Mouse (Mus musculus): ENCODE data around the gene Eps8. TPM values are rescaled to one million over a fixed set of nuclear protein-coding genes. Genes with fewer than 3 reads are reported as not detected.

Gene Eps8
- 27.2 and 28.8 TPM in 2 replicates for total RNA-seq (2014; rRNA removed)
- 29.9 and 34.3 TPM in 2 replicates for polyA plus RNA-seq (2015; fragmentation: Nextera tagmentation; extraction: Ambion mirVana)

GRCm38 (mm10) chr6:137654776-137655175 is at the start of gene Eps8:
TSS of gene Eps8 (minus strand) at chr6:137654876.
- no peak within 1 kb of the TSS for H3K4me3 ChIP-seq (ENCODE audit: low read depth, low read length)
- no peak within 1 kb of the TSS for H3K27ac ChIP-seq (ENCODE audit: low read depth, low read length)
- ATAC-seq (ENCODE audit: low FRiP score), result no peak
- H3K4me1 ChIP-seq (ENCODE audit: insufficient read depth, low read length), result no peaks in the 10 kb centered on the region
- 85% methylated on average over 2 of the region's 2 CpGs for WGBS
- no peaks in the 10 kb centered on the region for H3K27me3 ChIP-seq (ENCODE audit: insufficient read depth, low read length)
- DNase-seq (ENCODE audit: low spot score), result no peak
- H3K4me2 ChIP-seq (ENCODE audit: low read depth, low read length, poor library complexity, severe bottlenecking), result no peak within 1 kb of the TSS
- no peaks in the 10 kb centered on the region for H3K9me3 ChIP-seq (ENCODE audit: low read length)
- H3K36me3 ChIP-seq (ENCODE audit: insufficient read depth, low read length), result no peaks in the 10 kb centered on the region
- TF ChIP-seq CTCF (IDR thresholded peaks at IDR 0.05), result no peak
- no peak within 1 kb of the TSS for H3K9ac ChIP-seq (replicated peaks; ENCODE audit: low read length, poor library complexity, severe bottlenecking)

DNA sequence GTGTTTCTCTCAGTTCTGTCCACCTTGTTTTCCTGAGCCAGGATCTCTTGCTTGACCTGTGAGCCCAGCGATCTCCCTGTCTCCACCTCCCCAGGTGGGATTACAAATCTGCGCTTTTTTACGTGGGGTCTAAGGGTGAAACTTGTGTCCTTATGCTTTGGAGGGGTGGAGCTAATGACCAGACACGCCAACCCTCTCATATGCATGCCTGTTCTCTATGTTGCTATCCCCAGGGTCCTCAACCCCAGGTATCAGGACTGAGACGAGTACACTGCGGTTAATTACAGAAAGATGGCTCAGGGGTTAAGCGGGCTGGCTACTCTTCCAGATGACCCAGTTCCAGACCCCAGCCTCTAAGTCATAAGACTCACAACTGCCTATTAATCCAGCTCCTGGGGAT is 48.8 kb upstream of the Eps8 start:
- no peaks in the 10 kb centered on the region for H3K4me1 ChIP-seq (ENCODE audit: insufficient read depth, low read length)
- H3K9ac ChIP-seq (replicated peaks; ENCODE audit: low read length, poor library complexity, severe bottlenecking), result no peak overlapping the region
- no peak overlapping the region for H3K4me3 ChIP-seq (ENCODE audit: low read depth, low read length)
- TF ChIP-seq CTCF (IDR thresholded peaks at IDR 0.05), result no peak
- H3K27me3 ChIP-seq (ENCODE audit: insufficient read depth, low read length), result no peaks in the 10 kb centered on the region
- WGBS, result 89% methylated on average over 7 of the region's 7 CpGs
- ATAC-seq (ENCODE audit: low FRiP score) (no peak), DNase-seq (ENCODE audit: low spot score) (no peak)
- H3K27ac ChIP-seq (ENCODE audit: low read depth, low read length), result no peak overlapping the region
- no peak overlapping the region for H3K4me2 ChIP-seq (ENCODE audit: low read depth, low read length, poor library complexity, severe bottlenecking)
- no peaks in the 10 kb centered on the region for H3K9me3 ChIP-seq (ENCODE audit: low read length)
- H3K36me3 ChIP-seq (ENCODE audit: insufficient read depth, low read length), result no peaks in the 10 kb centered on the region

- H3K36me3 ChIP-seq (ENCODE audit: insufficient read depth, low read length), result no peaks in the 10 kb centered on the region
- H3K4me3 ChIP-seq (ENCODE audit: low read depth, low read length), result no peak overlapping the region
- 95% methylated on average over 4 of the region's 4 CpGs for WGBS
- no peak overlapping the region for H3K9ac ChIP-seq (replicated peaks; ENCODE audit: low read length, poor library complexity, severe bottlenecking)
- H3K27me3 ChIP-seq (ENCODE audit: insufficient read depth, low read length), result no peaks in the 10 kb centered on the region
- H3K4me2 ChIP-seq (ENCODE audit: low read depth, low read length, poor library complexity, severe bottlenecking), result no peak overlapping the region
- ATAC-seq (ENCODE audit: low FRiP score) (no peak), DNase-seq (ENCODE audit: low spot score) (no peak)
- no peaks in the 10 kb centered on the region for H3K4me1 ChIP-seq (ENCODE audit: insufficient read depth, low read length)
- no peak for TF ChIP-seq CTCF (IDR thresholded peaks at IDR 0.05)
- no peaks in the 10 kb centered on the region for H3K9me3 ChIP-seq (ENCODE audit: low read length)
- H3K27ac ChIP-seq (ENCODE audit: low read depth, low read length), result no peak overlapping the region
Observed at GRCm38 (mm10) chr6:137702918-137703317, 48.2 kb upstream of the Eps8 start.

GRCm38 (mm10) chr6:137702186-137702585 is 47.5 kb upstream of the Eps8 start:
- Histone ChIP-seq H3K27me3 (ENCODE audit: insufficient read depth, low read length) (no peaks in the 10 kb centered on the region), H3K27ac (ENCODE audit: low read depth, low read length) (no peak overlapping the region), H3K9me3 (ENCODE audit: low read length) (no peaks in the 10 kb centered on the region), H3K9ac (replicated peaks; ENCODE audit: low read length, poor library complexity, severe bottlenecking) (no peak overlapping the region), H3K4me2 (ENCODE audit: low read depth, low read length, poor library complexity, severe bottlenecking) (no peak overlapping the region), H3K4me3 (ENCODE audit: low read depth, low read length) (no peak overlapping the region), H3K4me1 (ENCODE audit: insufficient read depth, low read length) (no peaks in the 10 kb centered on the region), H3K36me3 (ENCODE audit: insufficient read depth, low read length) (no peaks in the 10 kb centered on the region)
- no peak for TF ChIP-seq CTCF (IDR thresholded peaks at IDR 0.05)
- DNase-seq (ENCODE audit: low spot score) (no peak), ATAC-seq (ENCODE audit: low FRiP score) (no peak)
- WGBS, result 95% methylated on average over 3 of the region's 3 CpGs

DNA sequence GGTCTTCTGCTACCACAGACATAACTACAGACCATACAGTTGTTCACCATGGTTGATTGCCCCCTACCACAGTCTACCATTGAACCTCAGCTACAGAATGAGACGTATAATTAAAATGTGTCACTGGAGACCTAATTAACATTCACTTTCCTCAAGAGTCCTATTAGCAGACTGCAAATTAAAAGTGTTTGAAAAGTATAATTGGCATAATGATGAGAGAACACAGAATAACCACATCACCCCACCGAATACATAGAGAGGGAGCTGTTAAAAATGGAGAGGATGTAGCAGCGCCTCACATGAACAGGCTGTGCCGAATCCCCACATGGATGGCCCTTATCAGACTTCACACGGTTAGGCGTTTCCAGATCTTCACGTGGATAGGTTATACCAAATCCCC is 44.8 kb upstream of the Eps8 start:
- no peak overlapping the region for H3K27ac ChIP-seq (ENCODE audit: low read depth, low read length)
- ATAC-seq (ENCODE audit: low FRiP score) (peak; percentile 41; the same call in 1 of the 2 replicates), DNase-seq (ENCODE audit: low spot score) (no peak)
- no peaks in the 10 kb centered on the region for H3K36me3 ChIP-seq (ENCODE audit: insufficient read depth, low read length)
- H3K4me2 ChIP-seq (ENCODE audit: low read depth, low read length, poor library complexity, severe bottlenecking), result no peak overlapping the region
- WGBS, result 74% methylated on average over 7 of the region's 7 CpGs
- H3K4me1 ChIP-seq (ENCODE audit: insufficient read depth, low read length), result no peaks in the 10 kb centered on the region
- no peak for TF ChIP-seq CTCF (IDR thresholded peaks at IDR 0.05)
- no peak overlapping the region for H3K4me3 ChIP-seq (ENCODE audit: low read depth, low read length)
- H3K9me3 ChIP-seq (ENCODE audit: low read length), result no peaks in the 10 kb centered on the region
- H3K27me3 ChIP-seq (ENCODE audit: insufficient read depth, low read length), result no peaks in the 10 kb centered on the region
- no peak overlapping the region for H3K9ac ChIP-seq (replicated peaks; ENCODE audit: low read length, poor library complexity, severe bottlenecking)

GRCm38 (mm10) chr6:137696445-137697204 is 41.9 kb upstream of the Eps8 start:
- H3K4me1 ChIP-seq (ENCODE audit: insufficient read depth, low read length), result no peaks in the 10 kb centered on the region
- no peak for TF ChIP-seq CTCF (IDR thresholded peaks at IDR 0.05)
- H3K9me3 ChIP-seq (ENCODE audit: low read length), result no peaks in the 10 kb centered on the region
- no peak overlapping the region for H3K27ac ChIP-seq (ENCODE audit: low read depth, low read length)
- no peak overlapping the region for H3K9ac ChIP-seq (replicated peaks; ENCODE audit: low read length, poor library complexity, severe bottlenecking)
- WGBS, result 29% methylated on average over 8 of the region's 8 CpGs
- no peaks in the 10 kb centered on the region for H3K27me3 ChIP-seq (ENCODE audit: insufficient read depth, low read length)
- H3K36me3 ChIP-seq (ENCODE audit: insufficient read depth, low read length), result no peaks in the 10 kb centered on the region
- no peak overlapping the region for H3K4me2 ChIP-seq (ENCODE audit: low read depth, low read length, poor library complexity, severe bottlenecking)
- H3K4me3 ChIP-seq (ENCODE audit: low read depth, low read length), result no peak overlapping the region
- ATAC-seq (ENCODE audit: low FRiP score) (no peak), DNase-seq (ENCODE audit: low spot score) (no peak)
